24 mouse cellular contexts compared by ENCODE assay signal in genomic region chr5:118095433-118095832, GRCm38 (mm10). TPM values are rescaled to one million over a fixed set of nuclear protein-coding genes. Genes with fewer than 3 reads are reported as not detected.
DNase-seq lines count a peak whose midpoint lies in the region; ATAC-seq and TF ChIP-seq lines count a peak whose summit lies in the region.
"Had no signal": no experiment of that assay in that cellular context is flagged by ENCODE, and none has a peak within 500 bp of the region (broad histone marks: within the 10 kb centered on the region; RNA-seq: fewer than 3 reads in every experiment).

No protein-coding gene starts in this region.

- WGBS in hindbrain, embryonic 13.5 days = 90% methylated on average over 11 of the region's 11 CpGs
- WGBS in hindbrain, embryonic 11.5 days = 88% methylated on average over 11 of the region's 11 CpGs
- 93% methylated on average over 11 of the region's 11 CpGs for WGBS in kidney, embryonic 16.5 days

- no peaks in the 10 kb centered on the region for H3K27me3 ChIP-seq in hindbrain, embryonic 13.5 days
- H3K27me3 ChIP-seq in hindbrain, embryonic 11.5 days (ENCODE audit: control insufficient read depth, insufficient read depth, low read length) = no peaks in the 10 kb centered on the region
- no peaks in the 10 kb centered on the region for H3K27me3 ChIP-seq in kidney, embryonic 16.5 days (ENCODE audit: insufficient read depth, low read length)
- H3K27me3 ChIP-seq: CH12.LX; embryonic facial prominence, embryonic 12.5 days; forebrain, embryonic 13.5 days; forebrain, embryonic 15.5 days; Patski had no signal

- H3K4me2 ChIP-seq in hindbrain, embryonic 13.5 days = no peak overlapping the region
- H3K4me2 ChIP-seq in hindbrain, embryonic 11.5 days (replicated peaks; ENCODE audit: low read depth, low read length) = no peak overlapping the region
- no peak overlapping the region for H3K4me2 ChIP-seq in kidney, embryonic 16.5 days (replicated peaks; ENCODE audit: low read depth, low read length)
- H3K4me2 ChIP-seq: embryonic facial prominence, embryonic 12.5 days; forebrain, embryonic 13.5 days; forebrain, embryonic 15.5 days had no signal

- H3K4me1 ChIP-seq in hindbrain, embryonic 13.5 days (replicated peaks) = peaks cover 27% of the 10 kb centered on the region
- H3K4me1 ChIP-seq in hindbrain, embryonic 11.5 days (replicated peaks; ENCODE audit: control insufficient read depth, insufficient read depth, low read length) = no peaks in the 10 kb centered on the region
- no peaks in the 10 kb centered on the region for H3K4me1 ChIP-seq in kidney, embryonic 16.5 days (ENCODE audit: insufficient read depth, low read length)
- H3K4me1 ChIP-seq: embryonic facial prominence, embryonic 12.5 days had no signal

- no peak for DNase-seq in hindbrain, embryonic 11.5 days (ENCODE audit: low spot score)
- no peak for DNase-seq in layer of hippocampus, adult 2 months (ENCODE audit: low spot score in 2 of 2)
- no peak for DNase-seq in layer of hippocampus, postnatal 36 days
- DNase-seq: adrenal gland, adult 8-10 months; adrenal gland, postnatal 14 days; adrenal gland, postnatal 36 days; B cell, adult 2 months; cerebellum, adult 11-12 months; cerebellum, adult 2 months; cerebellum, adult 9-10 months; cerebellum, postnatal 10 days; cerebellum, postnatal 25 days had no signal

- no peak overlapping the region for H3K27ac ChIP-seq in hindbrain, embryonic 13.5 days
- H3K27ac ChIP-seq in hindbrain, embryonic 11.5 days (ENCODE audit: low read depth, low read length) = no peak overlapping the region
- peak overlapping the region; percentile 49; the same call in 1 of the 2 replicates for H3K27ac ChIP-seq in layer of hippocampus, adult 2 months
- H3K27ac ChIP-seq in kidney, embryonic 16.5 days (ENCODE audit: low read length) = no peak overlapping the region
- H3K27ac ChIP-seq: embryonic facial prominence, embryonic 10.5 days; embryonic facial prominence, embryonic 12.5 days; forebrain, embryonic 13.5 days; forebrain, embryonic 15.5 days had no signal

- no peak for TF ChIP-seq CTCF in layer of hippocampus, adult 2 months (conservative IDR thresholded peaks at IDR 0.05)

- H3K4me3 ChIP-seq in hindbrain, embryonic 13.5 days = no peak overlapping the region
- H3K4me3 ChIP-seq in hindbrain, embryonic 11.5 days (ENCODE audit: low read depth, low read length) = no peak overlapping the region
- H3K4me3 ChIP-seq in layer of hippocampus, adult 2 months = no peak overlapping the region
- H3K4me3 ChIP-seq in kidney, embryonic 16.5 days (ENCODE audit: low read length) = no peak overlapping the region
- H3K4me3 ChIP-seq: embryonic facial prominence, embryonic 10.5 days; embryonic facial prominence, embryonic 12.5 days; forebrain, embryonic 13.5 days; forebrain, embryonic 15.5 days had no signal

- ATAC-seq in hindbrain, embryonic 13.5 days (ENCODE audit: low FRiP score) = no peak
- no peak for ATAC-seq in hindbrain, embryonic 11.5 days (ENCODE audit: low FRiP score)
- ATAC-seq in megakaryocyte progenitor cell, adult 5-6 weeks (replicated peaks; ENCODE audit: poor library complexity) = peak; percentile 68
- no peak for ATAC-seq in kidney, embryonic 16.5 days (ENCODE audit: low FRiP score, low TSS enrichment)
- ATAC-seq: activated CD4-positive, CD25-positive, alpha-beta regulatory T cell, adult 4 months; CD4-positive, CD25-positive, alpha-beta regulatory T cell, adult 4 months; forebrain, embryonic 13.5 days; forebrain, embryonic 15.5 days; Patski had no signal

- H3K9me3 ChIP-seq in hindbrain, embryonic 13.5 days = no peaks in the 10 kb centered on the region
- H3K9me3 ChIP-seq in hindbrain, embryonic 11.5 days (ENCODE audit: control insufficient read depth, low read length) = no peaks in the 10 kb centered on the region
- H3K9me3 ChIP-seq in kidney, embryonic 16.5 days (ENCODE audit: low read length) = no peaks in the 10 kb centered on the region
- H3K9me3 ChIP-seq: embryonic facial prominence, embryonic 10.5 days; embryonic facial prominence, embryonic 12.5 days; forebrain, embryonic 13.5 days; forebrain, embryonic 15.5 days; G1E had no signal

- peaks cover 47% of the 10 kb centered on the region for H3K36me3 ChIP-seq in hindbrain, embryonic 13.5 days
- peaks cover 8% of the 10 kb centered on the region; the same call in 1 of the 2 replicates for H3K36me3 ChIP-seq in hindbrain, embryonic 11.5 days (ENCODE audit: control insufficient read depth, insufficient read depth, low read length)
- H3K36me3 ChIP-seq in kidney, embryonic 16.5 days (ENCODE audit: insufficient read depth, low read length) = peaks cover 47% of the 10 kb centered on the region

- H3K9ac ChIP-seq in hindbrain, embryonic 13.5 days = peak overlapping the region; percentile 19; the same call in 1 of the 2 replicates
- H3K9ac ChIP-seq in hindbrain, embryonic 11.5 days (ENCODE audit: low read depth, low read length) = no peak overlapping the region
- H3K9ac ChIP-seq in kidney, embryonic 16.5 days (replicated peaks; ENCODE audit: low read length) = no peak overlapping the region
- H3K9ac ChIP-seq: embryonic facial prominence, embryonic 12.5 days; forebrain, embryonic 13.5 days; forebrain, embryonic 15.5 days had no signal

RNA-seq across cellular contexts. Expression of gene Fbxw8, which starts 59.8 kb away (rescaled TPM):
- 22.8 and 23.7 TPM in 2 replicates for polyA plus RNA-seq in hindbrain, embryonic 13.5 days (2015; fragmentation: Nextera tagmentation; extraction: Ambion mirVana)
- 20.5 and 21.4 TPM in 2 replicates for polyA plus RNA-seq in hindbrain, embryonic 11.5 days (2014; fragmentation: Nextera tagmentation; extraction: Ambion mirVana)
- total RNA-seq in layer of hippocampus, adult 2 months (2021) = 10 to 100 TPM; 33.0 to 36.4 TPM
- total RNA-seq in layer of hippocampus, postnatal 36 days (2021) = 10 to 100 TPM; 35.2 to 37.7 TPM
- 12.4 and 13.6 TPM in 2 replicates for total RNA-seq in megakaryocyte progenitor cell, adult 5-6 weeks (2015)
- total RNA-seq in megakaryocyte progenitor cell, adult 5-6 weeks (2017) = 20.1 and 24.5 TPM in 2 replicates
- polyA plus RNA-seq in kidney, embryonic 16.5 days (2015; fragmentation: Nextera tagmentation; extraction: Ambion mirVana) = 26.3 and 30.9 TPM in 2 replicates
